Mouse (Mus musculus): ENCODE measurements around the gene Acy3. TPM values are rescaled to one million over a fixed set of nuclear protein-coding genes. Genes with fewer than 3 reads are reported as not detected.
"Not testable (repeated sequence)": the region's sequence is repeated elsewhere in the genome, so short reads cannot be mapped to it uniquely, and the experiment has no call there.

The Acy3 gene
- total RNA-seq (2021) = 10 to 100 TPM; 32.3 to 36.8 TPM
- long read RNA-seq, experiment 1, transcript Acy3-205 (8 exons, 1,284 nt) = major isoform, 9 of 21 reads
- long read RNA-seq, experiment 1, partial matches to known transcripts = 3 of 21 reads
- long read RNA-seq, experiment 1, other reads (novel, unspliced or antisense) = 7 of 21 reads
- long read RNA-seq, experiment 2, transcript Acy3-205 (8 exons, 1,284 nt) = major isoform, 12 of 28 reads
- long read RNA-seq, experiment 2, partial matches to known transcripts = 7 of 28 reads
- long read RNA-seq, experiment 2, other reads (novel, unspliced or antisense) = 3 of 28 reads

DNA sequence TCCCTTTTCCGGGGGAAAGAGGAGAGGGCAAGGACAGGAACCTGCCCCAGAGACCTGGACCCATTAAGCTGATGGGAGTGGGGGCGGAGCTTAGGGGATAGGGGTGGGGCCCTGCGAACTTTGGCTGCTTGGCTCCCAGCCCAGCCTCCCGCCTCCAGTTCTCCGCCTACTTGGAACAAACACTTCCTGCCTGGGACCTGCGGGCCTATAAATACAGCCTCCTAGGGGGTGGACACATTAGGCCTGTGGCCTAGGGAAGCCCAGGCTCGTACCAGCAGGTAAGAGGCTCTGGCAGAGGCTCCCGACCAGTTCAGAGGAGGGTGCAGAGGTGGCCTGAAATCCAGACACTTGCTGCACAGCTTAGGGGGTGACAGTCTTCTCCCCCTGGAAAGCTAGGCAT, at the start of gene Acy3:
Gene Acy3, plus strand, starts transcription at position 237 of the 400 bp plus-strand sequence.
- DNase-seq (ENCODE audit: low spot score in 2 of 2) = peak; percentile 63 to 76

DNA sequence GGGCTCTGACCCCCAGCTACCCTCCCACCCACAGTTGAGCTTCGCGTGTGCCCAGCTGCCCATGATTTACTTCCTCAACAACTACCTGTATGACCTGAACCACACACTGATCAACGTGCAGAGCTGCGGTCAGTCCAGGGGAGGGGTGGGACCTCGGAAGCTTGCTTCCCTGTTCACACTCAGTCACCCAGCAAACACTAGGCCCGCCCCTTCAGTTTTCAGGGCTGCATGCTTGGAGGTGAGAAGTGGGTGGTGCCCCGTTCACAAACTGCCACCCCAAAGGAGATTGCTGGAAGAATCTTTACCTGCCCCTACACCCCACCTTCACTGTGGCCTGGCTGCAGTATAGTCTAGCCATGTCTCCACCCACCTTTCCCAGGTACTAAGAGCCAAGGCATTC, 44.1 kb upstream of the Acy3 start:
- DNase-seq (ENCODE audit: low spot score in 2 of 2) = no peak

DNA sequence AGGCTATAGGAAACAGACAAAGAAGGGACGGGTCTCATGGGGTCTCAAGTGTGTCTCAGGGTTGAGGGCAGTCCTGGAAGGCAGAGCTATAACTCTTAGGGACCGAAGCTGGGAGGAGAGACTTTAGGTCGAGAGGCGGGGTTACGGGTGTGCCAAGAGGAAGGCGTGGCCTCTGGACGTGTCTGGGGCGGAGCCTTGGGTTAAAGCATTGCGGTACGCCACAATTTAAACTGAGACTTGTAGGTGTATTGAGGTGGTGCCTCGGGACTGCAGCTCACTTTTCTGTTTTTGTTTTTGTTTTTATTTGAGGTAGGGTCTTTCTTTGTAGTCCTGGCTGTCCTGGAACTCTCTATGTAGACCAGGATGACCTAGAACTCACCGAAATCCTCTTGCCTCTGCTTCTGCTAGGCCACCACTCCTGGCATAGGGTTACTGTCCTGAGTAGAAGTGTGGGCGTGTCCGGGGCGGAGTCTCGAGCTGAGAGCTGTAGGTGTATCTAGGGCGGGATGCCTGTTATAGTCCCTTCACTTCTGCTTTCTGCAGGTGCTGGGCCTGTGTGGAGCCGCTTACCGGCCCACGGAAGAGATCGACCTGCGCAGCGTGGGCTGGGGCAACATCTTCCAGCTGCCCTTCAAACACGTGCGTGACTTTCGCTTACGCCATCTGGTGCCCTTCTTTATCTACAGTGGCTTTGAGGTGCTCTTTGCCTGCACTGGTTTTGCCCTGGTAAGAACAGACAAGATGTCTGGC, 43.2 kb upstream of the Acy3 start:
- no peak for DNase-seq (ENCODE audit: low spot score in 2 of 2)

DNA sequence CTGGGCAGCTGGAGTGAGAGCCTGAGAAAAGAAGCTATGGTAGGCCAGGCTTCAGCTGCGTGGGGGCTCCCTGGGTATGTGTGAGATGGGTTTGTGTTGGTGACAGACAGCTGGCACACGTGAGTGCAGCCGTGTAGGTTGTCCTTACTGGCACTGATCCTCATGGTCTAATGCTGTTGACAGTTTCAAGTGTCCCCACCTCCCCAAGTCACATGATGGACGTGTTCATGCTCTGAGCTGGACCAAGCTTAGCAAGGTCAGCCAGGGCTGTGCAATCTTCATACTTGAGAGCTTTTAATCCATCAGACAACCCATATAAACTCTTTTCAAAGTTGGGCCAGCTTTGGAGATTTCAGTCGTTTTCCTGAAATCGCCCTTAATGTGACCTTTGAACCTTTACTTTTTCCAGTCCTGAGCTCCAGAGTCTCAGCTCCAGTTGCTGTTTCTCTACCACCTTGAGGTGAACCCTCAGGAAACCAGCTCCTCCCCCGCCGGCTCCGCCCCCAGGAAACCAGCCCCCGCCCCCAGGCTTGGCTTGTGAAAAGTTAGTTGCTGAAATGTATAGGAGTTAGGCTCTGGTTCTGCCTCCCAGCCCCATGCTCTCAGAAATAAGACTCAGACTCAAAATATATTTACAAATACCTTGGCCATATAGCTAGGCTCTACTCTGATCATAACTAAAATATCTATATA, 40.4 kb upstream of the Acy3 start:
- DNase-seq (ENCODE audit: low spot score in 2 of 2) = no peak

DNA sequence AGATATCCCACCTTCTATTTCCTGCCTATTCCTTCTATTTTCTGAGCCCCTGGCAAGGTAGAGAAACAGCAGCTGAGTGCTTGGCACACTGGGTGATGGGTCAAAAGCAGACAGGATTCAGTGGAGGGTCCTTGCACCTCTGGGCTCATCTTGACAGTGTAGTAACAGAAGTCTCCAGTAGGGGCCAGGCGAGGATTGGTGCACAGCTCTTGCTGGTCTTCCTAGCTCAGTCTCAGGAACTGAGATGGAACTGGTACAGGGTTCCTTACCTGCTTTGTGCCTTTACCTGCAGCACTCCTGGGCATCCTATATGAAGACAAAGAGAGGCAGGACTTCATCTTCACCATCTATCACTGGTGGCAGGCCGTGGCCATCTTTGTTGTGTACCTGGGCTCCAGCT, 39.7 kb upstream of the Acy3 start:
- DNase-seq (ENCODE audit: low spot score in 2 of 2) = peak in 1 of 2 experiments; percentile 49

DNA sequence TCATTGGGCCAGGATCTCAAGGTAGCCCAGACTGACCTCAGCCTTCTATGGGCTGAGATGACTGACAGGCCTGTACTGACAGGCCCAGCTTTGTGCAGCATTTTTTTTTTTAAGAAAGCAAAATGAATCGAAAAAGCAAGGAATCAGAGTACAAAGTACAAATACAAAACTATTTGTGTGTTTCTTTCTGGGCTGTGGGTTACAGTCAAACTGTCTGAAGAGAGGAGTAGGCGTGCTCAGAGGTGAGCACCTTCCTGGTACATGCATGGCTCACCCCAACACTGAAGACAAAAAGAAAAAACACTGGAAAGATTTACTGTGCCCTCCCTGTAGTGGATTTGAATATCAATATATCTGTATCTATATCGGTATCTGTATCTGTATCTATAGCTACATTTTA, 38.6 kb upstream of the Acy3 start:
- DNase-seq (ENCODE audit: low spot score in 2 of 2) = no peak

DNA sequence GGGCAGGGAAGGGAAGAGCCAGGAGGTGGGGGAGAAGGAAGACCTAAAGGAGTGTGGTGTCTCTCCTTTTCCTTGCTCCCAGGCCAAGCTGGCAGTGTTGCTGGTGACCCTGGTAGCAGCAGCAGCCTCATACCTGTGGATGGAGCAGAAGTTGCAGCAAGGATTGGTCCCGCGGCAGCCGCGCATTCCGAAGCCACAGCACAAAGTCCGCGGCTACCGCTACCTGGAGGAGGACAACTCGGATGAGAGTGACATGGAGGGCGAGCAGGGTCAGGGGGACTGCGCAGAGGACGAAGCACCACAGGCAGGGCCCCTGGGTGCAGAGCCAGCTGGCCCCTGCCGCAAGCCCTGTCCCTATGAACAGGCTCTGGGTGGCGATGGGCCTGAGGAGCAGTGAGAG, 37.8 kb upstream of the Acy3 start:
- no peak for DNase-seq (ENCODE audit: low spot score in 2 of 2)

DNA sequence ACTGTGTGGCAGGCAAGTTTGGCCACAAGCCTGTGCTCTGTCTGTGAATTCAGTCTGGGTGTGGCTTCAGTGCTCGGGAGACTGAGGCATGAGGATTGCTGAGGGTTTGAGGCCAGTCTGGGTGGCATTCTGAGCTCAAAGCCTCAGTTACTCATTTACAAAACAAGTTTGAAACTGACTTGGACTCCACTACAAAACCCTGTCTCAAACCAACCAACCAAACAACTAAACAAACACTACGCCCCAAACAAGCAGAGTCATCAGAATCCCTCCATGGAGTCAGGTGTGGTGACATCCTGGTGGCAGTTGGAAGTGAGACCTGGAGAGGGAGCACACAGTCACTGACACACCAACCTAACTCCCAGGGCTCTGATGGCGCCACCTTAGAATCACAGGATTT, 36.0 kb upstream of the Acy3 start:
- DNase-seq (ENCODE audit: low spot score in 2 of 2) = no peak

DNA sequence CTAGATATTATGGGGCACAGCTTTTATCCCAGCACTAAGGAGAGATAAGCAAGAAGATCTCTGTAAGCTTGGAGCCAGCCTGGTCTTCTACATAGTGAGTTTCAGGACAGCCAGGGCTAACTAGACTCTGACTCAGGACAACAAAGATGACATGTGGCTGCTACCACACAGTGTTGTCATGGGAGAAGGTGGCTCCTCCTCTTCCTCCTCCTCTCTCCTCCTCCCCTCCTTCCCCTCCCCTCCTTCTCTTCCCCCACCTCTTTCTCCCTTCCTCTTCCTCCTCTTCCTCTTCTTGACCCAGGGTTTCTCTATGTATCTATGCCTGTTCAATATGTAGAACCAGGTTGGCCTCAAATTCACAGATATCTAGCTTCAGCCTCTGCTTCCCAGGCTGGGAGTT, 34.9 kb upstream of the Acy3 start:
- no peak for DNase-seq (ENCODE audit: low spot score in 2 of 2)

DNA sequence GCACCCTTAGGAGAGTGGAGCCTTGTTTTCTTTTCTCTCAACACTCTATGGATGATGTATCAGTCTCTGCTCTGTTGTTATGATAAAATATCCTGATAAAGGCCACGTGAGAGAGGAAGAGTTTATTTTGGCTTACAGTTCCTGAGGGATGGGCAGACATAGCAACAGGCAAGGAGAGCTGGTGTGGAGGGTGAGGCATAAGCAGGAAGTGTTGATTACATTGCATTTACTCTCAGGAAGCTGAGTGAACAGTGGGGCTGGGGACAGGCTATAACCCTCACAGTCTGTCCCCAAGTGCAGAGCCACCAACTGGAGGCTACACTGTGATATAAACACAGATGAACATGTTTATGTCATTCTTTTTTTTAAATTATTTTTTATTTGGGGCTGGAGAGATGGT, 34.3 kb upstream of the Acy3 start:
- no peak for DNase-seq (ENCODE audit: low spot score in 2 of 2)

DNA sequence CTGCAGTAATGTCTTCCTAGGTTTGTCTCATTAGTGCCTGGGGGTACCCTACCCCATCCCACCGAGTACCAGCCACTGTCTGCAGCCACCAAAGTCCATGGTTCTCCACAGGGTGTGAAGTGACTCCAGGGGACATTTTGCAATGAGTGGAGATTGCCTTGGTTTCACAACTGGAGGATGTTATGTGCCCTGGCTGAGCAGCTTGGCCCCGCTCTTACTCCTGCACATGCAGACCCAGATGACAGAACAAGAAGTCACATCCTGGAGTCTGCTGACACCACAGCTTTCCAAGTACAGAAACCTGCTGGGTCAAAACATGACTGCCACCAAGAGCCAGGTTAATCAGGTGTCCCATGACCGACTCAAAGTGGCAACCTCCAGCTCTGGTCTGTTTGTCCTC, 31.3 kb upstream of the Acy3 start:
- DNase-seq (ENCODE audit: low spot score in 2 of 2) = no peak

DNA sequence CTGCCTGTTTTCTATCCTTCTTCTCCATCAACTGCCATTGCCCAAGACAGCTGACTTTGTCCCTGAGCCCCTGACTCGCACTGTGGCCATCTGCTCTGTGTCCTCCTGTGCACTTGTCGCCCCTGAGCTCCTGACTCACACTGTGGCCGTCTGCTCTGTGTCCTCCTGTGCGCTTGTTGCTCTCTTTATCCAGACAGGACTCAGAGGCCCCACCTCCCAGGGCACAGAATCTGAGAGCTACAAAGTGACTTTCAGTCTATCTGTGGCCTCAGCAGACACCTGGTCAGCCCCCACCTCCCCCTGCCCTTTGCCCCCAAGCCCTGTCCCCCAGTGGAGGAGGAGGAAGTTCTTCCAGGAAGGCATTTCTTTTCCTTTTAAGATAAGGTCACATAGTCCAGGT, 30.6 kb upstream of the Acy3 start:
- no peak for DNase-seq (ENCODE audit: low spot score in 2 of 2)

DNA sequence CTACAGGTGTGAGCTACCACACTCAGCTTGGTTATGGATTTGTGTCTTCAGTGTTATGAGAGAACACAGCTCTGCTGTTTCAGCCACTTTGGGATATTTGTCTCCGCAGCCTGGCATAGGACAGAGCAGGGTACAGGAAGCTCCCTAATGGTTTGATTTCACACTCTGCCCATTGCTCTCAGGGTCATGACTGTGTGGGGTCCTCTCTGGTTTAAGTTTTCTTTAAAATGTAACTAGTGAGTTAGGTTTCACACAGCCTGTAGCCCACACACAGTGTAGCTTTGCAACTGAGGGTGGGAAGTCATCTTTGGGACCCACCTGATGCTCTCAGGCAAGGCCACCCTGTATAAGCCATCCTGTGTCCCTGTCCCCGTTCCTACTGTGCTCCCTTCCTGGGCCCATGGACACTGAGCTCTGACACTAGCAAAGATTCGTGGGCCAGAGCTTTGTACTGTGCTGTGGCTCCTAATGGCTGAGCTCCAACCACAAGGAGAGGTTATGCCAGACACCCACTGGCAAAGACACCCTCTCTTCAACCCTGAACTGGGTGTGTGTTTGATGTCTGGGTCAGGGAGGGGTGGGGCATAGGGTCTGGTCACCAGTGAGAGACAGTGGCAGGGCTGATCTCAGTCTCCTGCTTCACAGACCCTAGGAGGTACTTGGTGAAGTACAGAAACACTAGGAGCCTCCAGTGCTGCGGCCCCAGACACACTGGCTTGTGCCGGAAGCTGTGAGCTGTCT, 28.9 kb upstream of the Acy3 start:
- DNase-seq (ENCODE audit: low spot score in 2 of 2) = not testable (repeated sequence)

DNA sequence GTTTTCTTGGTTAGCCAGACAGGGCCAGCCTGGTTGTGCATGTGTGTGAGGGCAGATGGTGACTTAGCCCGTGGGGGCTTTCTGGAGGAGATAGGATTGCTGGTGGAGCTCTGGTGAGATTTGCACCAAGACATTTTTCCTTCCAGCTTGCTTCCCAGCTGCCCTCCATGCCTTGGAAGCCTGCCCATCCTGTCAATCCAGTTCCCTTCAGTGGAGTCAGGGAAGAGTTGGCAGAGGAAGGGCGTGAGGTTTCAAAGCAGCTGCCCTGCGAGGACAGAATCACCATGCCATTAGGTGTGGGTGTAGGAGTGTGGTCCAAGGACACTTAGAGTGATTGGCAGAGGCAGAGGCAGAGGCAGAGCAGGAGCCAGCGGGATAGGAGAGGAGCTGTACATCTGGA, 27.9 kb upstream of the Acy3 start, which contains the start of gene Aldh3b3:
Gene Aldh3b3, plus strand, starts transcription at position 176 of the 400 bp plus-strand sequence.
- DNase-seq (ENCODE audit: low spot score in 2 of 2) = no peak

DNA sequence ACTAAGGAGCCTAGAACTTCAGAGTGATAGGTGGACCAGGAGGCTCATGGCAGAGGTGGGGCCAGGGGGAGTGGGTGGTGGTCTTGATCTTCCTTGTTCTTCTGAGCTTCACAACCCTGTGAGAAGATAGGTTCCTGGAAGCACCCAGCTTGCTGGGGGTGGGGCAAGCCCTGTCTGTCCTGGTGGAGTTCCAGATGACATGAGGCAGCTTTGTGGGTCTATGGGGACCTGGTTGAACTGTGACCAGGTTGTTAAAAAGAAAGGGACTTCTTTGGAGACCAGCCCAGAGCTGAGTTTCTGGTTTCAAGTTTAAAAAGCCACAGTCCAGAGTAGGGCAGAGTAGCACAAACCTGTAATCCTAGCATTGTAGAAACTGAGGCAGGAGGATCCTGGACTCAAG, 27.3 kb upstream of the Acy3 start:
- no peak for DNase-seq (ENCODE audit: low spot score in 2 of 2)

DNA sequence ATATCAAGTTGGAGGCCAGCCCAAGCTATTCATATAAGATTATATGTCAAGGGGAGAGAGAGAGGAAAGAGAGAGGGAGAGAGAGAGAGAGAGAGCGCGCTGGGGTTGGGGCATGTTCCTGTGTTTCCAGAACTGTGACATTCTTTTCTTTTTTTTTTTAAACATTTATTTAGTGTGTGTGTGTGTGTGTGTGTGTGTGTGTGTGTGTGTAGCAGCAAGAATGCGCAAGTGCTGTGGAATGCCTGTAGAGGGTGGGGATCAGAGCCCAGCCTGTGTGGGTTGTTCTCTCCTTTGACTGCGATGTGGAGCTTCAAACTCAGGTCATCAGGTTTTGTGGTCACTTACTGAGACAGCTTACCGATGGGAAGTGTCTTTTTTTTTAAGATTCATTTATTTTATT, 26.2 kb upstream of the Acy3 start:
- no peak for DNase-seq (ENCODE audit: low spot score in 2 of 2)

DNA sequence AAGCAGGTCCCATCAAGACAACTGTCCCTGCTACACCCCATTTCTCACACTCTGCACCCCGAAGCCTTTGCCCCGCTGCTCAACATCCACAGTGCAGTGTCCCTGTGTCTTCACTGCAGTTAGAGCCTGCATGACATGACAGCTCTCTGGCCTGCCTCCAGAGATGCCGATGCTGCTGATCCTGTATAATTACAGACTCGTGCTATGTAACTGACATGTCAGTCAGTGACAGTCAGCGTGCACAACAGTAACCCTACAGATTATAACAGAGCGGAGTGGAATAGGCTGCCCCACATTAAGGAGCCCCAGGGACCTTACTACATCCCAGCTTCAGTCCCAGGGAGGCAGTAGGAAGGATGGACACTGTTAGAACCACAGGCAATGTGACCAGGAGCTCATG, 24.6 kb upstream of the Acy3 start:
- not testable (repeated sequence) for DNase-seq (ENCODE audit: low spot score in 2 of 2)

DNA sequence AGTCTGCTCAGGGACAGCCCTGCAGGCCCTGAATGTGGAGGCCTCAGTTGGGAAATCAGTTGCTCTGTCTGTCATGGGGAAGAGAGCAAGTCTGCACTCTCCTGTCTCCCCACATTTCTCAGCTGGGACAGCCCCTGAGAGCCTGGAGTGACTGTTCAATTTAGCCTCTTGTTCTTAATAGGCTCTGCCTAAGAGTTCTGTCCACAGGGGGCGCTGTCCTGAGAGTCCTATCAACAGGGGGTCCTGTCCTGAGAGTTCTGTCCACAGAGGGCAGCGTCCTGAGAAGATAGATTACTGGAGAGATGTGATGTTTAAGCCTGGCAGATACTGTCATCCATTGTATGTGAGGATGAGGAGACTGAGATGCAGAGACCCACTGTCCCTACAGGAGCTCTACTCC, 23.9 kb upstream of the Acy3 start:
- no peak for DNase-seq (ENCODE audit: low spot score in 2 of 2)

DNA sequence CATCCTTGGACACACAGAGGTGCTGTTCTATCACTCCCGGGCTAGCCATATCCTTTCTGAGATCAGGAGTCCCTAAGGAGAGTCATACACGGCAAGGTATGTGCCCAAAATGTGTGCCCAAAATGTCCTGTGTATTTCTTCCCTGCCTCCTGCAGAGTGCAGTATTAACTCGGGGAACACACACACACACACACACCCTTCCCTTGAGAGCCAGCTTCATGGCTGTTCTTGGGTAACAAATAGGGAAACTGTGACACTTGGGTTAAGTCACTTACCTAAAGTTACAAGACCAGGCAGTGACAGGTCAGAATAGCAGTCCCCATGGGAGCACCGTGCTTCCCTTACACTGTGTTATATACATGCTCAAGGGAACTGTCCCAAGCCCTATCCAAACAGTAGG, 22.3 kb upstream of the Acy3 start:
- no peak for DNase-seq (ENCODE audit: low spot score in 2 of 2)

DNA sequence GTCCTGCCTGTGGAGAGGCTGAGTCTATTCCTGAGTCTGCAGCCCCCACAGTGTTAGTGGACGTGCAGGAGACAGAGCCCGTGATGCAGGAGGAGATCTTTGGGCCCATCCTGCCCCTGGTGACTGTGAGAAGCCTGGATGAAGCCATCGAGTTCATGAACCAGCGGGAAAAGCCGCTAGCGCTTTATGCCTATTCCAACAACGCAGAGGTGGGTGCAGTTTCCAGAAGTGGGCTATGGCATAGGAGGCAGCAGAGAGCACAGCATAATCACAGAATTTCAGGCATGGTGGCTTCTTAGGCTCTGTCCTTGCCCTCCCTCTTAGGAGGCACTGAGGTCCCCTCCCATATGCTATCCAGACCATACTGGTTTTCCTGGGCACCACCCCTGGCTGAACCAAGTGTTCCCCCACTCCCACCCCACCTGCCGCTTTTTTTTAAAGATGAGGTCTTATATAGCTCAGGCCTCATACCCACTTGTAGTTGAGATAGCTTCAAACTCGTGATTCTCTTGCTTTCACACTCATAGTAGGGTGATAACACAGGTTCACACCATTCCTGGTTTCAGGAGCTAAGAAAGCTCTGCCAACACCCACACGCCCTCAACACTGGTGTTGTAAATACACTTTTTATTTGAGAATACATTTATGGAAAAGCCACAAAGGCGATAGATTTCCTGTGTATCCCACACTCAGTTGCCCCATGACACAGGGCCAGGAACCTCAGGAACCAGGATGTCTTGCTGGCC, 19.9 kb upstream of the Acy3 start:
- DNase-seq (ENCODE audit: low spot score in 2 of 2) = no peak

DNA sequence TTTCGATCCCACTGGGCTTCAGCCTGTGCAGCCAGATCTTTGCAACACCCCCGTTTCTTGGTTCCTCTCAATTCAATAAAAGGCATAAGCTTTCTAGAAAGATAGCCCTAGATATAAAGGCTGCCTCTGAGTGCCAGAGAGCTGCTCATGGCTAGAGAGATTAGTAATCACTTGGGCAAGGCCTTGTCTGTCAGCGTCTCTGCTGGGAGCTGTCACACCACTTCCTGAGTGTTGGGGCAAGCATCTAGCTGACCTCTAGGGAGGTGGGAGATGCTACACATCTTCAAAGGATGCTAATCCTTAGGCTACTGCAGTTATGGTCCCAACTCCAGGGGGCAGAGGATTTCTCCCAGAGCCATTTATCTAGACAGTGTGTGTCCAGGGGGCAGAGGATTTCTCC, 19.1 kb upstream of the Acy3 start:
- DNase-seq (ENCODE audit: low spot score in 2 of 2) = no peak

Measured in adrenal gland, postnatal 4 days (tissue).